Mouse (Mus musculus) C2C12 (cell line): Measurements from ENCODE around the gene Asf1b. TPM values are rescaled to one million over a fixed set of nuclear protein-coding genes. Genes with fewer than 3 reads are reported as not detected.

ENCODE experiments used
- H3K27me3 ChIP-seq: one replicate; pipeline ENCODE4 v1.6.1; 2011; ENCODE audit not compliant: control insufficient read depth, insufficient read depth, insufficient read length
- H3K36me3 ChIP-seq: one replicate; pipeline ENCODE4 v1.6.1; 2011; ENCODE audit not compliant: control insufficient read depth, insufficient read depth
- H3K4me3 ChIP-seq: one replicate; pipeline ENCODE4 v1.5.1; 2011; ENCODE audit warnings: mild to moderate bottlenecking, control low read depth; ENCODE audit not compliant: poor library complexity, insufficient read depth, severe bottlenecking
- H3K79me2 ChIP-seq: one replicate; pipeline ENCODE4 v1.6.1; 2011; ENCODE audit not compliant: control insufficient read depth, insufficient read depth
- H3K79me3 ChIP-seq: one replicate; pipeline ENCODE4 v1.6.1; 2011; ENCODE audit warnings: low read depth, control low read depth
- H3ac ChIP-seq: one replicate; pipeline ENCODE3; 2011; ENCODE audit warnings: low read depth; ENCODE audit not compliant: control insufficient read depth, insufficient read length
- CEBPB ChIP-seq: IDR thresholded peaks from one replicate; pipeline ENCODE4 v1.6.1; 2011; ENCODE audit warnings: low read depth, mild to moderate bottlenecking, control low read depth, moderate library complexity
- CTCF ChIP-seq: IDR thresholded peaks from one replicate; pipeline ENCODE4 v1.5.1; 2011; ENCODE audit not compliant: control insufficient read depth, insufficient read depth, insufficient read length
- FOSL1 ChIP-seq: IDR thresholded peaks from one replicate; pipeline ENCODE4 v1.8.0; 2011; ENCODE audit warnings: mild to moderate bottlenecking, low read length; ENCODE audit not compliant: poor library complexity, insufficient read depth, severe bottlenecking
- MAX ChIP-seq: IDR thresholded peaks from one replicate; pipeline ENCODE4 v1.6.1; 2011; ENCODE audit warnings: mild to moderate bottlenecking, control low read depth
- MYOD1 ChIP-seq: IDR thresholded peaks from one replicate; pipeline ENCODE4 v1.6.1; 2011; ENCODE audit warnings: low read depth; ENCODE audit not compliant: control insufficient read depth, insufficient read length
- MYOG ChIP-seq: IDR thresholded peaks from one replicate; pipeline ENCODE4 v1.6.1; 2011; ENCODE audit not compliant: control insufficient read depth, insufficient read length; ENCODE audit errors: extremely low read depth
- USF1 ChIP-seq: IDR thresholded peaks from one replicate; pipeline ENCODE4 v1.6.1; 2011; ENCODE audit warnings: low read depth, mild to moderate bottlenecking, control low read depth, moderate library complexity
- polyA plus RNA-seq: library from polyadenylated mRNA; unstranded; fragments of >200 nt; fragmentation: generic; extraction: Trizol; gene quantifications from one replicate; pipeline ENCODE4 v1.2.1, GENCODE M21; 2012; ENCODE audit warnings: missing spikeins

Gene Asf1b
- polyA plus RNA-seq, 1 experiment: 140 TPM

DNA sequence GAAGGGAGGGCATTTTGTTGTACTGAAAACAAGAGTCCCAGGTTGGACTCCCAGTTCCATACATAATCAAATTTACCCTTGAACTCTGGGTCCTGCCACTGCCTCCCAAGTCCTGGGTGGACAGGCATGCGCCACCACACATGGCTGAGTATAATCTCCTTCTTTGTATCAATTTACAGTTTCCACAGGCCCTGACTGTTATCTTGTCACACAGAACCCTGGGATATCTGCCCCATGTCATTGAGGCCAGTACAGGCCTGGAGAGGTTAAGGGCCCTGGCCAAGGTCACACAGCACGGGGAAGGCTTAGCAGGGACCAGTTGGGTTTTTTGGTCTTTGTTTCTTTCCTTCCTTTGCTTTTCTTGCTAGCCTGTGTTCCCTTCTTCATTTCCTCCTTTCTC lies 37.2 kb downstream of the Asf1b start:
- Histone ChIP-seq H3K79me2 (no peaks in the 10 kb centered on the region), H3K79me3 (no peaks in the 10 kb centered on the region), H3K4me3 (no peak overlapping the region), H3K27me3 (no peaks in the 10 kb centered on the region), H3K36me3 (peaks cover 44% of the 10 kb centered on the region), H3ac (no peak overlapping the region)
- TF ChIP-seq MYOD1 (no peak), FOSL1 (no peak), CEBPB (no peak), MYOG (no peak), CTCF (no peak), USF1 (no peak), MAX (no peak)

GRCm38 (mm10) chr8:83994030-83994429 lies 38.7 kb downstream of the Asf1b start:
- H3ac ChIP-seq: no peak overlapping the region
- H3K36me3 ChIP-seq: peaks cover 34% of the 10 kb centered on the region
- H3K4me3 ChIP-seq: no peak overlapping the region
- H3K79me3 ChIP-seq: peaks cover 5% of the 10 kb centered on the region
- TF ChIP-seq CTCF (no peak), MYOG (no peak), MYOD1 (no peak), MAX (no peak), CEBPB (no peak), USF1 (no peak), FOSL1 (no peak)
- H3K79me2 ChIP-seq: peaks cover 8% of the 10 kb centered on the region
- no peaks in the 10 kb centered on the region for H3K27me3 ChIP-seq

DNA sequence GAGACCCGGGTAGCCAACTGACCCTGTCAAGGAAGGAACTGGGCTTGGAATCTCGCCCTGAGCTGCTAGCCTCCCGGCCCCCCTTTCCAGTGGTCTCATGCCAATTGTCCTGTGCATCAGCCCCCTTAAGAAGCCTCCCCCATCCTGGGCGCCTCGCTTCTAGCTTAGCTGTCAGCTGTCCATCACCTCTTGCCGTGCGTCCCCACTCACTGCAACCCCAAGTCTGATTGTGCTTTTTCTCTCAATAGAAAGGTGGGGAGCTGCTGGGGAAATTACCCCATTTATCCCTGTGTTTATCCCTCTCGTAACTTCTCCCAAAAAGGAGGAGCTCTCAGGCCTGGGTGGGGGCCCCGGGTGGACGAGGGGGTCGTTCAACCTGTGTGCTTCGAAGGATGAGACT lies 40.7 kb downstream of the Asf1b start:
- Histone ChIP-seq H3K27me3 (no peaks in the 10 kb centered on the region), H3K4me3 (no peak overlapping the region), H3K79me3 (peaks cover 13% of the 10 kb centered on the region), H3K79me2 (peaks cover 18% of the 10 kb centered on the region), H3ac (no peak overlapping the region), H3K36me3 (peaks cover 40% of the 10 kb centered on the region)
- TF ChIP-seq FOSL1: no peak
- no peak for TF ChIP-seq MAX
- TF ChIP-seq CEBPB: no peak
- no peak for TF ChIP-seq MYOD1
- no peak for TF ChIP-seq USF1
- no peak for TF ChIP-seq CTCF
- no peak for TF ChIP-seq MYOG

GRCm38 (mm10) chr8:83996567-83997505 lies 41.5 kb downstream of the Asf1b start:
- H3K4me3 ChIP-seq: peak overlapping the region; percentile 61
- H3K79me2 ChIP-seq: peaks cover 18% of the 10 kb centered on the region
- no peak for TF ChIP-seq USF1
- peaks cover 13% of the 10 kb centered on the region for H3K79me3 ChIP-seq
- H3K27me3 ChIP-seq: no peaks in the 10 kb centered on the region
- H3ac ChIP-seq: peak overlapping the region; percentile 84
- H3K36me3 ChIP-seq: peaks cover 37% of the 10 kb centered on the region

DNA sequence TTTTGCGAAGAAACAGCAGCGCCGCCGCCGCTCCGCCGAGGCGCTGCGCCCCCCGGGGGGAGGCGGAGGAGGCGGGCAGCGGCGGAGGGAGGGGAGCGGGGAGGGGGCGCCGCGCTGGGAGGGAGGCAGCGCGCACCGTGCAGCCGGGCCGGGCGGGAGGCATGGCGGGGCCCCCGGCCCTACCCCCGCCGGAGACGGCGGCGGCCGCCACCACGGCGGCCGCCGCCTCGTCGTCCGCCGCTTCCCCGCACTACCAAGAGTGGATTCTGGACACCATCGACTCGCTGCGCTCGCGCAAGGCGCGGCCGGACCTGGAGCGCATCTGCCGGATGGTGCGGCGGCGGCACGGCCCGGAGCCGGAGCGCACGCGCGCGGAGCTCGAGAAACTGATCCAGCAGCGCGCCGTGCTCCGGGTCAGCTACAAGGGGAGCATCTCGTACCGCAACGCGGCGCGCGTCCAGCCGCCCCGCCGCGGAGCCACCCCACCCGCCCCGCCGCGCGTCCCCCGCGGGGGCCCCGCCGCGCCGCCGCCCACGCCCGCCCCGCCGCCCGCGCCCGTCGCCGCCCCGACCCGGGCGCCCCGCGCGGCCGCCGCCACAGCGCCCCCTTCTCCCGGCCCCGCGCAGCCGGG lies 42.3 kb downstream of the Asf1b start, which contains the start of gene Samd1:
Samd1 (plus strand) TSS at position 162 of the 631 bp plus-strand sequence.
- peak within 1 kb of the TSS; percentile 84 for H3ac ChIP-seq
- no peaks in the 10 kb centered on the region for H3K27me3 ChIP-seq
- H3K79me2 ChIP-seq: peaks cover 18% of the 10 kb centered on the region
- peak within 1 kb of the TSS; percentile 61 for H3K4me3 ChIP-seq
- TF ChIP-seq CEBPB (no peak), CTCF (no peak), FOSL1 (no peak), USF1 (no peak), MAX (no peak), MYOG (no peak), MYOD1 (no peak)
- H3K36me3 ChIP-seq: peaks cover 36% of the 10 kb centered on the region
- peaks cover 13% of the 10 kb centered on the region for H3K79me3 ChIP-seq
